Mouse (Mus musculus) brain, embryonic 14.5 days (tissue): ENCODE results near the gene Nfatc3.

Source experiments
- CTCF ChIP-seq: fragments of 200-500 bp; IDR thresholded peaks from 2 replicates; pipeline ENCODE4 v1.5.1; 2012; ENCODE audit warnings: inconsistent platforms, mild to moderate bottlenecking, moderate library complexity, borderline replicate concordance; ENCODE audit not compliant: insufficient read depth, insufficient read length; ENCODE audit errors: extremely low read depth
- POLR2A ChIP-seq: fragments of 200-500 bp; IDR thresholded peaks from 2 replicates; pipeline ENCODE4 v1.6.1; 2012; ENCODE audit warnings: mild to moderate bottlenecking, inconsistent platforms, borderline replicate concordance; ENCODE audit not compliant: poor library complexity, insufficient read depth, insufficient read length, severe bottlenecking; ENCODE audit errors: extremely low read depth

DNA sequence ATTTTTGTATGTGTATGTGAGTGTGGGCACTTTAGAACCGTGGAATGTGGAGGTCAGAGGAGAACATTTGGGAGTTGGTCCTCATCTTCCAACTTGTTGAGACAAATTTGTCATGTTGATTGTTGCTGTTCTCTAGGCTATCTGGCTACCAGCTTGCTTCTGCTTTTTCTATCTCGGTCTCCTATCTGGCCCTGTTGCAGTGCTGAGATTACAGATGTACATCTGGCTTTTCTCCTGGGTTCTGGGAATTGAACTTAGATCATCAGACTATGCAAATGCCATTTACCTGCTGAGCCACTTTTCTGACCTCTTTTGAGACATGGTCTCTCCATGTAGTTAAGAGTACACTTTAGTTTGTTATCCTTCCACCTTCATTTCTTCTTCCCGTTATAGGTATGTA is 114.9 kb downstream of the Nfatc3 start:
- TF ChIP-seq CTCF (no peak), POLR2A (no peak)
